Mouse (Mus musculus): ENCODE results near the gene Mras. TPM values are rescaled to one million over a fixed set of nuclear protein-coding genes. Genes with fewer than 3 reads are reported as not detected.

The Mras gene
- polyA plus RNA-seq, 1 experiment from 2014 or later = 36.2 TPM

DNA sequence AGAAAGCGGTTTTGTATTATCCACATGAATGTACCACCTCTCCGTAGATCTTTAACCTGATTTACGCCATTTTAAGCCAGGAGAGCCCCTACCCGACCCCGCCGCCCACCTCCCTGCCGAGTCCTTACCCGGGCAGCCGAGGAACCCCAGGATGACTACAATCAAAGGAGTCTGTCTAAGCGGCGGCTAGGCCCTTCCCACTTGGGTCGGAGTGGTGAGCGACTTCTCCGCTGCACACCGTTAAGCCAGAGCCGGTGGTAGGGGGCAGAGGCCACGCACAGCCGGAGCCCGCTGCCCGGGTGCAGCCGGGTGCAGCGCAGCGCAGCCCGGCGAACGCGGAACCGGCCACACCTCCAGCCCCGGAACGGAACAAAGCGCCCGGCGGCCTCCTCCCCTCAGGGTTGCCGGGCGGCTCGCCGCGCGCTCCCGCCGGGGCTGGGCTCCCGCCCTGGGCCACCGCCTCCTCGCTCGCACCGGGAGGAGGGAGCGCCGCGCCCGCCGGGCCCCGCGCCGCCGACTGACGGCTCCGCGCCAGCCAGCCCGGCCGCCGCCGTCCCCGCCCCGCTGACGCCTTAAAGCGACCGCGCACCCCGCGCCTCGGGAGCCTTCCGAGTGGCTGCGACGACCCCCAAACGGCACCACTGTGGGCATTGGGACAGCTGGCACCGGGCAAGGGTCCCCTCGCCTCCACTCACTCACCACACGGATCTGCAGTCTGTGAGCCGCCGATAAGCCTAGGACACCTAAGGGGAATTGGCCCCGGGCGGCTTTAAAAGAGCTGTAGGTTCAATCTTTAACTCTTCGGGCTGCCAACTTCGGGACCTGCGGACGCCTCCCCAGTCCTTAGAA is 775 bp downstream of the Mras start:
- Histone ChIP-seq H3K4me1 (peaks cover 32% of the 10 kb centered on the region), H3K36me3 (no peaks in the 10 kb centered on the region), H3K9me3 (replicated peaks) (no peaks in the 10 kb centered on the region), H3K27ac (peak overlapping the region; percentile 89), H3K4me2 (replicated peaks) (peak overlapping the region; percentile 84), H3K9ac (peak overlapping the region; percentile 90), H3K4me3 (peak overlapping the region; percentile 76), H3K27me3 (peaks cover 20% of the 10 kb centered on the region)
- peak; percentile 81 for ATAC-seq (ENCODE audit: low FRiP score)
- under 1% methylated on average over 70 of the region's 86 CpGs for WGBS

DNA sequence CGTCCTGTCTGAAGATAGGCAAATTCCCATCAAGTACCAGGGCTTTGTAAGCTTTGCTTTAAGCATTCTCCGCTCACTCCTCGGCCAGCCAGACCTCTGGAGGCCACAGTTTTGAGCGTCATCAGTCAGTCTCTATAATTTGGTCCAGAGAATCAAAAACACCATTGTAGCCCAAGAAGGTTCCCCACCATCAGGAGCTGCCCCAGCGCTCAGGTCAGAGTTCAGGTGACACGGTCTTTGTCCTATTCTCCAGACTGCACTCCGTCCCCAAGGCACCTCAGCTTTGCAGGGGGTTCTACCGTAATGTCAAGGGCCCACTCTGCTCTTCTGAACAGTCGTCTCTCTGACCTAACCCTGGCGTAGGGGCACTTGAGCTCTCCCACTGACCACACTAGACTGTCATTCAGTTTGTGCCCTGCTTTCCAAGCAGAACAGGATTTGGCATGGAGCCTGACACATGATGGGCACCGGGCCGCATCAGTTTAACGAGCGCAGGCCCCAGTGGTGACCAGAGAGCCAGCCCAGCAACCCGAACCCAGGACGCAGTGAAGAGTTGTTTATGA is 1.5 kb downstream of the Mras start:
- Histone ChIP-seq H3K9ac (peak overlapping the region; percentile 90), H3K36me3 (no peaks in the 10 kb centered on the region), H3K4me3 (peak overlapping the region; percentile 76), H3K4me2 (replicated peaks) (peak overlapping the region; percentile 84), H3K4me1 (peaks cover 32% of the 10 kb centered on the region), H3K27me3 (peaks cover 20% of the 10 kb centered on the region), H3K9me3 (replicated peaks) (no peaks in the 10 kb centered on the region), H3K27ac (peak overlapping the region; percentile 89)
- ATAC-seq (ENCODE audit: low FRiP score) = peak; percentile 49
- WGBS = 11% methylated on average over 16 of the region's 16 CpGs

DNA sequence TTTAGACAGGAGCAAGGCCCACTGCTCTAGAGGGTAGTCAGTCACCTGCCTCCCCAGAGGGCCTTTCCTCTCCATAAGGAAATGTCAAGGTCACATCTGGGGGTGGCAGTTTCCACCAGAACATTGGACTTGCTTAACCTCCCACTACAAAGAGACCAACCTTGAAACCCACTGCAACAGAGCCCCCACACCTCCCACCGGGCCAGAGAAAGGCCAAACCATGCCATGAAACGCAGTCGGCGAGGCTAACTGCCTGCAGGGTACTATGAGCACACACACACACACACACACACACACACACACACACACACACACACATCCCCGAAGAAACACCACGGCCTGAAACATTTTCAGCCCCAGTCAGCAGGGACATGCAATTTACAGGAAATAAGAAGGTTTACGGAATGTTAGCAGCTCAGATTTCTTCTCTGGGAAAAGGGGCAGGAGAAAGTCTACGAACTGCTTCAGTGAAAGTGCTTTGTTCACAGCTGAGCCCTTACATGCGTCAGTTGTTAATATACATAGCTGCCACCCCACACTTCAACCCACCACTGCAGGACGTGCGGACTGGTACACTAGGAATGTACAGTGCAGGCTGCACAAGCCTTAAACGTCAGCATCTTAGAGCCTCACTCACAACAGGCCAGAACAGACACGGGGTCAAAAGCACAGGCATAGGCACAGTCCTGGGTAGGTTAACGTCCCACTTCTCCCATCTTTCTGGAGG is 2.1 kb downstream of the Mras start:
- peak overlapping the region; percentile 89 for H3K27ac ChIP-seq
- peak overlapping the region; percentile 84 for H3K4me2 ChIP-seq (replicated peaks)
- no peaks in the 10 kb centered on the region for H3K9me3 ChIP-seq (replicated peaks)
- 29% methylated on average over 14 of the region's 14 CpGs for WGBS
- peaks cover 32% of the 10 kb centered on the region for H3K4me1 ChIP-seq
- peak; percentile 51 for ATAC-seq (ENCODE audit: low FRiP score)
- peaks cover 20% of the 10 kb centered on the region for H3K27me3 ChIP-seq
- H3K9ac ChIP-seq = peak overlapping the region; percentile 90
- H3K4me3 ChIP-seq = peak overlapping the region; percentile 76
- H3K36me3 ChIP-seq = no peaks in the 10 kb centered on the region

DNA sequence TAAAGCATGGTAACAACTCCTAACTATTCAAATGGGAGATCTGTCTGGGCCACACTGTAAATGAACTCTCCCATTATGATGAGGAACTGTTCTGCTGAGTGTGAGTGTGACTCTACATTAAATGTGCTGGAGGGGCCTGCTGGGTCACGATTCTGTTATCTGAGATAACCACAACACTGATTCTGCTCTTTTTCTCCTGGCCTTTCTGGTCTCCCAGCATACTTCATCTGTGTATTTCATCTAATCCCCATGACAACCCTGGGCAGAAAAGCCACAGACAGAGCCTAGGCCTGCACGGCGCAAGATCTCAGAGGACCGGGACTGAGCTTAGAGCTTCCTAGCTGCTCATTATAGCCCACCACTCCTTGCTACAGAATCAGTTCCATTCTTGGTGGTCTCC is 4.7 kb downstream of the Mras start:
- Histone ChIP-seq H3K27me3 (peaks cover 4% of the 10 kb centered on the region), H3K4me2 (replicated peaks) (no peak overlapping the region), H3K4me3 (no peak overlapping the region), H3K4me1 (peaks cover 32% of the 10 kb centered on the region), H3K9ac (no peak overlapping the region), H3K9me3 (replicated peaks) (no peaks in the 10 kb centered on the region), H3K27ac (no peak overlapping the region), H3K36me3 (no peaks in the 10 kb centered on the region)
- 86% methylated on average over 4 of the region's 4 CpGs for WGBS
- no peak for ATAC-seq (ENCODE audit: low FRiP score)

DNA sequence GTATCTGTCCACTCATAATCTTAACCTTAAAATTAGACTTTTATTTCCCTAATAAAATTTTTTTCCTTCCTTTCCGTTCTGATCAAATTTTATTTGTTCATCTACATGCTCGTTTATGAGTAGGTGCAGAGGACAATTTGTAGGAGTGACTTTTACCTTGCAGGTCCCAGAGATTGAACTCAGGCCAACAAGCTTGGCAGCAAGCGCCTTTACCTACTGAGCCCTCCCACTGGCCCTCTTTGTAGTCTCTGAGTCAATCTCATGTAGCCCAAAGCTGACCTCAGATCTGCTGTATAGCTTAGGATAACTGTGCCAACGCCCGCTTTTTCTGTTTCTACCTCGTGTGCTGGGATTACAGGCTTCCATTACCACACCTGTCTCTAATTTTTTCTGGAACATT is 5.2 kb downstream of the Mras start:
- Histone ChIP-seq H3K4me3 (no peak overlapping the region), H3K27ac (no peak overlapping the region), H3K4me2 (replicated peaks) (no peak overlapping the region), H3K9ac (no peak overlapping the region), H3K27me3 (no peaks in the 10 kb centered on the region), H3K36me3 (no peaks in the 10 kb centered on the region), H3K9me3 (replicated peaks) (no peaks in the 10 kb centered on the region), H3K4me1 (peaks cover 27% of the 10 kb centered on the region)
- ATAC-seq (ENCODE audit: low FRiP score) = no peak
- 91% methylated on average over 6 of the region's 6 CpGs for WGBS

DNA sequence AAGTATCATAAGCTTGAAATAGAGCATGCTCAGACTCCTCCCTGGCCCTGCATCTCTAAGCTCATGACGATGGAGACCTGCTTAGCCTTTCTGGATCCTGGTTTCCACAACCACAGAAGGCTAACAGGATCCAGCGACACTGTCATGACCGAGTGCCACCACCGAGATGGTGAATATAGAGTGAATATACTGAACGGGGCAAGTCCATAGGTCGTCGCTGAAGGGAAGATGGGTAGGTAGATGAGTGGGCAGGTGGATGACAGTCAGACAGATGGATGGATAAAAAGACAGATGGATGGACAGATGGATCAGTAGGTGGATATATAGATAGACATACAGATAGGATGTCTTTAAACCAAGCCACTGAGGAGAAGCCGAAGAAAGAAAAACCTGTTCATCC is 5.8 kb downstream of the Mras start:
- 95% methylated on average over 8 of the region's 8 CpGs for WGBS
- no peaks in the 10 kb centered on the region for H3K36me3 ChIP-seq
- H3K4me1 ChIP-seq = peaks cover 26% of the 10 kb centered on the region
- H3K9ac ChIP-seq = no peak overlapping the region
- H3K4me2 ChIP-seq (replicated peaks) = no peak overlapping the region
- H3K27ac ChIP-seq = no peak overlapping the region
- H3K27me3 ChIP-seq = no peaks in the 10 kb centered on the region
- no peak for ATAC-seq (ENCODE audit: low FRiP score)
- no peaks in the 10 kb centered on the region for H3K9me3 ChIP-seq (replicated peaks)
- H3K4me3 ChIP-seq = no peak overlapping the region

DNA sequence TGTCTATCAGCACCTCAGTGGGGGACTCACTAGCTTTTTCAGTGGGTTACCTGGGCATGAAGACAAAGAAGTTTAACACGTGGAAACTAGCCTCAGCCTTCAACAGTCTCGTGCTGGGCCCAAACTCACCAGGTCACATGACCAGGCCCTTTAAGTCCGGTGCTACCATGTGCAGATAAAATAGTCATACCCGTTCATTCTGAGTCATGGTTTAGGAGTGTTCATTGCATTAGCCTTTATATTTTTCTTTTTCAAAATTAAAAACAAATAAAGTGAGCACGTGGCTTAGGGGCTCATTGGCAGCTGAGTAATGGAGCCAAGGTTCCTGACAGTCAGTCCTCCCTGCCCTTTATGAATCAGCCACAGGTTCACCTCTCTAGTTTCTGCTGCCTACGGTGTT is 6.4 kb downstream of the Mras start:
- Histone ChIP-seq H3K4me2 (replicated peaks) (no peak overlapping the region), H3K9me3 (replicated peaks) (no peaks in the 10 kb centered on the region), H3K36me3 (no peaks in the 10 kb centered on the region), H3K4me1 (peaks cover 25% of the 10 kb centered on the region), H3K27me3 (no peaks in the 10 kb centered on the region), H3K9ac (no peak overlapping the region), H3K27ac (no peak overlapping the region), H3K4me3 (no peak overlapping the region)
- 81% methylated on average over 6 of the region's 6 CpGs for WGBS
- no peak for ATAC-seq (ENCODE audit: low FRiP score)

DNA sequence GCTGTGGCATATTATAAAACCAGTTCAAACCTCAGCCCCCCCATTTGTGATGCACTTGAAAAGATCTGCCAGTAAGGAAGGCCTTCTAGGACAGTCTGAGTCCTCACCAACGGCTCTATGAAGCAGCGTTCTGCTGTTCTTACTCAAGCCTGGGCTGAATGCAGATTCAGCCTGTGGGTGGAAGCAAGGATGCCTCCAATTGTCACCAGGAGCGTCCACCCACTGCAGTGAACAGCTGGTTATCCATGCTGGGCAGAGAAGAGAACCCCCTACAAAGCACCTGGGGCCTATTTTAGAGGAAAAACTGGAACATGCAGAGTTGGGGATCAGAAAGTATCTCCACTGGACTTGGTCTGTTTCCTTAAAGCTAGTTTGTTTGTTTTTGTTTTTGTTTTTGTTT is 7.3 kb downstream of the Mras start:
- no peaks in the 10 kb centered on the region for H3K36me3 ChIP-seq
- H3K4me2 ChIP-seq (replicated peaks) = no peak overlapping the region
- 84% methylated on average over 3 of the region's 3 CpGs for WGBS
- no peaks in the 10 kb centered on the region for H3K9me3 ChIP-seq (replicated peaks)
- no peaks in the 10 kb centered on the region for H3K27me3 ChIP-seq
- peaks cover 22% of the 10 kb centered on the region for H3K4me1 ChIP-seq
- no peak overlapping the region for H3K27ac ChIP-seq
- H3K9ac ChIP-seq = no peak overlapping the region
- no peak for ATAC-seq (ENCODE audit: low FRiP score)
- no peak overlapping the region for H3K4me3 ChIP-seq

DNA sequence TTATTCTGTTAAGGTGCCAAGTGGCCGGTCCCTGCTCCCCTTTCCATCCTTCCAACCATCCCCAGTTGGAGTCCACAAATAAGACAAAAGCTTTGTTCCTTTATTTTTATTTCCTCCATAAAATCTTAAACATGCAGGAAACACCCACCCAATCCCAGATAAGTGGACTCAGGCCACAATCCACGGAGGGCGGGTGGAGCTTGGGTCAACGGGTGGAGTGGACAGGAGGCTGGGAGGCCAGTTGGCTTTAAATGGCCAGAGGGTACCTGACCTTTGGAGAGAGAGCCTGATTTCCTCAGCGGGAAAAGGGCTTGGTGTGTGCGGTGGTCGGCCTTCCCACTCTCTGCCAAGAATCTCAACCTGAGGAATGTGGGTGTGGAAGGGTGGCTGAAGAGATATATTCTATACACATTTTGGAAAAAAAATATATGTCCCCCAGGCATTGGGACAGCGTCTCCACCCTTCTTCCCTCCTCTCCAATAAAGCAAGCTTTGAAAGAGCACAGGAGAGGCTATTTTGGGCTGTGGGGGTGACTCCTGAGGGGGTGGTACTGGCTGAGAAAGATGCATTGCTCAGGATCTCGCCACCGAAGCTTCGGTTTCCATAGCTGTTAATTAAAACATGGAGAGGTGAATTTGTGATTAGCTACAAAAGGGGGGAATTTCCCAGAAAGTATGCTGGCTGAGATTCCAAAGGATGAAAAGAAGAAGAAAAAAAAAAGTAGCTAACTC is 8.4 kb downstream of the Mras start:
- Histone ChIP-seq H3K9me3 (replicated peaks) (no peaks in the 10 kb centered on the region), H3K9ac (no peak overlapping the region), H3K27me3 (no peaks in the 10 kb centered on the region), H3K4me1 (peaks cover 22% of the 10 kb centered on the region; the same call in 1 of the 2 replicates), H3K36me3 (no peaks in the 10 kb centered on the region), H3K4me2 (replicated peaks) (no peak overlapping the region), H3K27ac (no peak overlapping the region), H3K4me3 (no peak overlapping the region)
- no peak for ATAC-seq (ENCODE audit: low FRiP score)
- 78% methylated on average over 11 of the region's 11 CpGs for WGBS

DNA sequence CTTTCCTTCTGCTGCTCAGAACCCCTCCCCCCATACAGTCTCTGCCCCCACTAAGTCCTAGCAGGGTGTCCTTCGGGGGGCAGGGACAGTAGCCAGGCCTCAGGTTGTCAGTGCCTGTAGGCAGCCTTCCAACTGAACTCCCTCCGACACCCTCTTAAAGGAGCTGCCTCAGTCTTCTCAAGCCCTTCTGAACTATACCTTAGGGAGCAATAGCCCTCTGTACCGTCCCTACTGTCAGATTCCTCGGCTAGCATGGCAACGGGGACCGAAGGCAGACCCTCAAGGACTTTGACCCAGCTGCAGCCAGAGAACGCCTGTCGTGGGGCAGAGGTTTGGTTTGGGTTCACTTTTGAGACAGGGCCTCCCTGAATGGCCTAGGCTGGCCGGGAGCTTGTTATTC is 11.9 kb downstream of the Mras start:
- H3K27me3 ChIP-seq = no peaks in the 10 kb centered on the region
- no peak overlapping the region for H3K4me3 ChIP-seq
- 66% methylated on average over 9 of the region's 9 CpGs for WGBS
- no peaks in the 10 kb centered on the region for H3K9me3 ChIP-seq (replicated peaks)
- no peaks in the 10 kb centered on the region for H3K36me3 ChIP-seq
- ATAC-seq (ENCODE audit: low FRiP score) = peak; percentile 22; the same call in 1 of the 2 replicates
- H3K4me1 ChIP-seq = peaks cover 32% of the 10 kb centered on the region
- no peak overlapping the region for H3K9ac ChIP-seq
- no peak overlapping the region for H3K4me2 ChIP-seq (replicated peaks)
- no peak overlapping the region for H3K27ac ChIP-seq

DNA sequence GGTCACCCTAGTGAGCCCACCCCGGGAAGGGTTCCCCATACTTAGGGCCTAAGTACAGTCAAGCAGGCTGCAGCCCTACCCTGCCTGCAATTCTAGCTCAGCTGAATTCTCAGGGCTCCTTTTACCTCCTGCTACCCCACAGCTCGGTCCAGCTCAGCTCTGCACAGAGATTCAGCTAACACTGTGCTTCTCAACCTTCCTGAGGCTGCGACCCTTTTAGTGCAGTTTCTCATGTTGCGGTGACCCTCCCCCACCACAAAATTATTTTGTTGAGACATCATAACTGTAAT is 12.7 kb downstream of the Mras start:
- H3K9me3 ChIP-seq (replicated peaks) = no peaks in the 10 kb centered on the region
- ATAC-seq (ENCODE audit: low FRiP score) = no peak

More for the DNA sequence above, 12.7 kb downstream of the Mras start:
- WGBS = 69% methylated on average over 4 of the region's 4 CpGs
- H3K4me3 ChIP-seq = no peak overlapping the region
- H3K36me3 ChIP-seq = no peaks in the 10 kb centered on the region
- H3K4me1 ChIP-seq = peaks cover 32% of the 10 kb centered on the region
- no peak overlapping the region for H3K9ac ChIP-seq
- H3K27me3 ChIP-seq = no peaks in the 10 kb centered on the region
- H3K4me2 ChIP-seq (replicated peaks) = no peak overlapping the region
- no peak overlapping the region for H3K27ac ChIP-seq

All from hindbrain, embryonic 12.5 days (tissue).